Comparison of ENCODE assay signal across 18 mouse cellular contexts in the genomic region with DNA sequence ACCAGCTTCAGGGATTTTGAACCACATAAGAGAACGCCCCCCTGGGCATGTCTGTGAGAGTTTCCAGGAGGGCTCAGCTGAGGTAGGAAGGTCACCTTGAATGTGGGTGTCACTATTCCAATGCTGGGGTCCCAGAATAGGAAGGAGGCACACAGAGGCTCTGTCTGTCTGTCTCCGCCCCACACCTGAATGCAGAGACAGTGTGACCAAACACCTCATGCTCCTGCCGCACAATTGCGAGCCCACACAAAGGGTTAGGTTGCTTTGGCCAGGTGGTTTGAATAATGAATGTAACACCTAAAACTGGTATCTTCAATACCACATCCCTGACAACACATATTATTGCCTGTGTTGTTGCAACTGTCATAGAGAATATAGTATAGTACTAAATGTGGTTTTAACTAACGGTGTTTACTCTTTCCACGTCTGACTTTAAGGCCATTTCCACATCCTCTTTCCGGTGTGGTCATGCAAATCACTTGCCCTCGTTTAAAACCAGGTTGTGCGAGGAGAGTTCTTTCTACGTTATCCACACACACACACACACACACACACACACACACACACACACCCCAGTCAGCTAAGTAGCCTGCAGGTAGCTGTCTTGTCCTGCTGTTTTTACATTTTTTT. TPM values are rescaled to one million over a fixed set of nuclear protein-coding genes. Genes with fewer than 3 reads are reported as not detected.
DNase-seq lines count a peak whose midpoint lies in the region; ATAC-seq and TF ChIP-seq lines count a peak whose summit lies in the region.
"Had no signal": no experiment of that assay in that cellular context is flagged by ENCODE, and none has a peak within 500 bp of the region (broad histone marks: within the 10 kb centered on the region; RNA-seq: fewer than 3 reads in every experiment).

No protein-coding gene starts in this region.

- WGBS in spleen, adult 2 months, result 22% methylated on average over 10 of the region's 10 CpGs
- 81% methylated on average over 10 of the region's 10 CpGs for WGBS in hindbrain, embryonic 10.5 days

- TF ChIP-seq POLR2A in spleen, adult 2 months (IDR thresholded peaks at IDR 0.05; ENCODE audit: low read depth, low read length), result no peak

- H3K27me3 ChIP-seq in spleen, adult 2 months (ENCODE audit: control insufficient read depth, insufficient read depth, low read length), result no peaks in the 10 kb centered on the region
- peaks cover 12% of the 10 kb centered on the region for H3K27me3 ChIP-seq in hindbrain, embryonic 10.5 days (ENCODE audit: insufficient read depth, poor library complexity, severe bottlenecking)

- ATAC-seq in megakaryocyte progenitor cell, adult 5-6 weeks (replicated peaks; ENCODE audit: poor library complexity), result peak; percentile 59
- ATAC-seq: lung, postnatal 0 days had no signal

- no peak for TF ChIP-seq CTCF in spleen, adult 2 months (IDR thresholded peaks at IDR 0.05; ENCODE audit: extremely low read depth, insufficient read depth, insufficient read length, insufficient replicate concordance)

- DNase-seq in spleen, adult 2 months (ENCODE audit: low read depth in 1 of 2, low spot score in 2 of 2), result peak; percentile 57 to 81
- DNase-seq in spleen, postnatal 4 days (ENCODE audit: low spot score in 2 of 2), result no peak
- peak; percentile 82 for DNase-seq in T-cell, adult 2 months (ENCODE audit: low spot score)
- peak; percentile 37 for DNase-seq in thymus, postnatal 4 days
- DNase-seq in left cerebral cortex, postnatal 4 days, result no peak
- no peak for DNase-seq in hindbrain, embryonic 10.5 days (ENCODE audit: low spot score)
- no peak for DNase-seq in layer of hippocampus, postnatal 36 days
- DNase-seq: cerebellum, adult 11 months; gastrocnemius, postnatal 14 days; liver, embryonic 13.5 days had no signal

- no peaks in the 10 kb centered on the region for H3K36me3 ChIP-seq in spleen, adult 2 months (ENCODE audit: control insufficient read depth, insufficient read depth, low read length)
- H3K36me3 ChIP-seq in hindbrain, embryonic 10.5 days, result no peaks in the 10 kb centered on the region
- H3K36me3 ChIP-seq: embryonic facial prominence, embryonic 12.5 days; liver, embryonic 13.5 days had no signal

- H3K27ac ChIP-seq in spleen, adult 2 months (ENCODE audit: insufficient read depth, low read length), result peak overlapping the region; percentile 95
- H3K27ac ChIP-seq in hindbrain, embryonic 10.5 days, result no peak overlapping the region
- H3K27ac ChIP-seq: embryonic facial prominence, embryonic 12.5 days; kidney, postnatal 0 days; liver, embryonic 13.5 days had no signal

- H3K4me1 ChIP-seq in spleen, adult 2 months (ENCODE audit: control insufficient read depth, insufficient read depth, insufficient read length), result peaks cover 30% of the 10 kb centered on the region; the same call in 1 of the 2 replicates
- no peaks in the 10 kb centered on the region for H3K4me1 ChIP-seq in hindbrain, embryonic 10.5 days (replicated peaks)
- H3K4me1 ChIP-seq: embryonic facial prominence, embryonic 12.5 days; liver, embryonic 13.5 days had no signal

- intact Hi-C loops in left cerebral cortex, postnatal 4 days (cut with DNase I), result loop anchor here (10.0 kb wide), 1 partner anchor 145 kb away; no protein-coding TSS in a partner anchor

- no peak overlapping the region for H3K4me3 ChIP-seq in spleen, adult 2 months (ENCODE audit: extremely low read depth, insufficient read depth, insufficient read length)
- no peak overlapping the region for H3K4me3 ChIP-seq in hindbrain, embryonic 10.5 days
- H3K4me3 ChIP-seq: embryonic facial prominence, embryonic 12.5 days; liver, embryonic 13.5 days had no signal

- H3K9me3 ChIP-seq in hindbrain, embryonic 10.5 days, result no peaks in the 10 kb centered on the region
- H3K9me3 ChIP-seq: embryonic facial prominence, embryonic 12.5 days; liver, embryonic 13.5 days had no signal

RNA-seq across cellular contexts. Expression of a gene that starts 6.7 kb away (rescaled TPM):
- 1.2 and 1.4 TPM in 2 replicates for polyA plus RNA-seq in spleen, adult 2 months (2012; rRNA removed)
- total RNA-seq in megakaryocyte progenitor cell, adult 5-6 weeks (2015), result 0.22 and 1.2 TPM in 2 replicates
- 0.07 TPM in 1 of 2 replicates, not detected in the other for total RNA-seq in megakaryocyte progenitor cell, adult 5-6 weeks (2017)
- total RNA-seq in left cerebral cortex, postnatal 4 days (2021), result 10 to 100 TPM; 40.2 to 43.2 TPM
- 0.83 and 2.3 TPM in 2 replicates for polyA plus RNA-seq in hindbrain, embryonic 10.5 days (2016; fragmentation: Nextera tagmentation; extraction: Ambion mirVana)
- total RNA-seq in layer of hippocampus, postnatal 36 days (2021), result 100 to 1,000 TPM; 114 to 119 TPM

RNA-seq across cellular contexts. Expression of a gene that starts 13.3 kb away (rescaled TPM):
- 0.06 and 0.13 TPM in 2 replicates for polyA plus RNA-seq in spleen, adult 2 months (2012; rRNA removed)
- not detected in 2 replicates for total RNA-seq in megakaryocyte progenitor cell, adult 5-6 weeks (2015)
- total RNA-seq in megakaryocyte progenitor cell, adult 5-6 weeks (2017), result not detected in 2 replicates
- not detected for total RNA-seq in left cerebral cortex, postnatal 4 days (2021)
- polyA plus RNA-seq in hindbrain, embryonic 10.5 days (2016; fragmentation: Nextera tagmentation; extraction: Ambion mirVana), result 0.18 and 0.25 TPM in 2 replicates
- total RNA-seq in layer of hippocampus, postnatal 36 days (2021), result not detected
- total RNA-seq: heart, postnatal 25 days; left cerebral cortex, postnatal 10 days had no signal
- polyA plus RNA-seq: intestine, embryonic 14.5 days; kidney, postnatal 0 days; lung, postnatal 0 days; midbrain, embryonic 11.5 days had no signal

Comparison
In these comparisons a context has a peak if more than half of its experiments do, and no peak if none do; other contexts are left out.
1. DNase-seq: peak in spleen, adult 2 months (2 of 2), T-cell, adult 2 months (single experiment) and thymus, postnatal 4 days (single experiment); none in spleen, postnatal 4 days (0 of 2), left cerebral cortex, postnatal 4 days (single experiment), hindbrain, embryonic 10.5 days (single experiment) and layer of hippocampus, postnatal 36 days (0 of 2).
2. RNA of a gene that starts 6.7 kb away (total RNA-seq): 114 to 119 TPM in layer of hippocampus, postnatal 36 days and 40.2 to 43.2 TPM in left cerebral cortex, postnatal 4 days; 0.07 to 1.2 TPM in megakaryocyte progenitor cell, adult 5-6 weeks; every median in the first group is over 10 times any median in the second.